Mouse (Mus musculus) liver, embryonic 11.5 days (tissue): ENCODE data around the gene Ddx43. TPM values are rescaled to one million over a fixed set of nuclear protein-coding genes. Genes with fewer than 3 reads are reported as not detected.
A peak's percentile ranks its signal among the peaks of the same experiment; 100 is the strongest.

ENCODE experiments used
- ATAC-seq: fragments of 200-750 bp; cut with Nextera tagmentation; replicated peaks from 2 replicates; pipeline ENCODE4 v1.8.0; 2017; ENCODE audit warnings: moderate number of reproducible peaks, mild to moderate bottlenecking, moderate TSS enrichment, moderate library complexity; ENCODE audit not compliant: low FRiP score
- DNase-seq: peaks from one replicate; pipeline ENCODE4 v3.0.0-alpha.2; 2017; ENCODE audit warnings: low spot score
- H3K27ac ChIP-seq: fragments of 300-500 bp; sonication (generic); 2 replicates; pipeline ENCODE4 v1.5.1; 2014; ENCODE audit warnings: mild to moderate bottlenecking, low read depth, low read length, control low read depth
- H3K27me3 ChIP-seq: fragments of 300-500 bp; sonication (generic); replicated peaks from 2 replicates; pipeline ENCODE4 v1.6.1; 2014; ENCODE audit warnings: low read length, mixed read lengths; ENCODE audit not compliant: control insufficient read depth, insufficient read depth
- H3K36me3 ChIP-seq: fragments of 300-500 bp; sonication (generic); 2 replicates; pipeline ENCODE4 v1.6.1; 2014; ENCODE audit warnings: mild to moderate bottlenecking, low read length, moderate library complexity, mixed read lengths; ENCODE audit not compliant: control insufficient read depth, insufficient read depth
- H3K4me1 ChIP-seq: fragments of 300-500 bp; sonication (generic); replicated peaks from 2 replicates; pipeline ENCODE4 v1.6.1; 2014; ENCODE audit warnings: low read length, mixed read lengths; ENCODE audit not compliant: control insufficient read depth, insufficient read depth
- H3K4me2 ChIP-seq: fragments of 300-500 bp; sonication (generic); 2 replicates; pipeline ENCODE4 v1.6.1; 2014; ENCODE audit warnings: mild to moderate bottlenecking, control low read depth, moderate library complexity
- H3K4me3 ChIP-seq: fragments of 300-500 bp; sonication (generic); 2 replicates; pipeline ENCODE4 v1.5.1; 2014; ENCODE audit warnings: low read depth, low read length, control low read depth
- H3K9ac ChIP-seq: fragments of 300-500 bp; sonication (generic); 2 replicates; pipeline ENCODE4 v1.6.1; 2014; ENCODE audit warnings: low read depth, low read length, control low read depth
- H3K9me3 ChIP-seq: fragments of 300-500 bp; sonication (generic); 2 replicates; pipeline ENCODE4 v1.6.1; 2016; ENCODE audit warnings: low read length, inconsistent platforms, mixed read lengths; ENCODE audit not compliant: control insufficient read depth
- WGBS: fragments of 180-500 bp; shearing (Covaris S2); extraction: QIAGEN DNeasy Blood & Tissue Kit; methylation state at CpG from one replicate; pipeline ENCODE4 v1.1.7; 2014; 5-methylcytosine and 5-hydroxymethylcytosine counted together
- polyA plus RNA-seq: library from polyadenylated mRNA; unstranded; fragments of >200 nt; fragmentation: Nextera tagmentation; extraction: Ambion mirVana; gene quantifications from 2 replicates; pipeline ENCODE4 v1.2.1, GENCODE M21; 2014

Ddx43 gene
- polyA plus RNA-seq, 1 experiment from 2014 or later: 0.19 TPM

- Histone ChIP-seq H3K9me3 (no peaks in the 10 kb centered on the region), H3K36me3 (no peaks in the 10 kb centered on the region), H3K9ac (no peak overlapping the region), H3K27me3 (no peaks in the 10 kb centered on the region), H3K4me1 (no peaks in the 10 kb centered on the region), H3K4me3 (no peak overlapping the region), H3K27ac (no peak overlapping the region), H3K4me2 (no peak overlapping the region)
- WGBS: 75% methylated on average over 2 of the region's 2 CpGs
- ATAC-seq (no peak), DNase-seq (no peak)
These were observed 26.2 kb upstream of the Ddx43 start for GRCm38 (mm10) chr9:78369349-78369748.

GRCm38 (mm10) chr9:78369786-78370185 lies 25.8 kb upstream of the Ddx43 start:
- Histone ChIP-seq H3K4me1 (no peaks in the 10 kb centered on the region), H3K27me3 (no peaks in the 10 kb centered on the region), H3K36me3 (no peaks in the 10 kb centered on the region), H3K4me2 (no peak overlapping the region), H3K9ac (no peak overlapping the region), H3K9me3 (no peaks in the 10 kb centered on the region), H3K27ac (no peak overlapping the region), H3K4me3 (no peak overlapping the region)
- WGBS: 83% methylated on average over 7 of the region's 7 CpGs
- ATAC-seq (no peak), DNase-seq (no peak)

- DNase-seq (no peak), ATAC-seq (no peak)
- Histone ChIP-seq H3K36me3 (no peaks in the 10 kb centered on the region), H3K9me3 (no peaks in the 10 kb centered on the region), H3K4me1 (no peaks in the 10 kb centered on the region), H3K4me2 (no peak overlapping the region), H3K9ac (no peak overlapping the region), H3K27ac (no peak overlapping the region), H3K4me3 (no peak overlapping the region), H3K27me3 (no peaks in the 10 kb centered on the region)
- WGBS: 90% methylated on average over 3 of the region's 3 CpGs
These were observed 24.1 kb upstream of the Ddx43 start for GRCm38 (mm10) chr9:78371441-78371840.

GRCm38 (mm10) chr9:78372827-78373504 lies 22.6 kb upstream of the Ddx43 start:
- 74% methylated on average over 10 of the region's 10 CpGs for WGBS
- H3K36me3 ChIP-seq: no peaks in the 10 kb centered on the region
- H3K4me2 ChIP-seq: no peak overlapping the region
- no peak overlapping the region for H3K27ac ChIP-seq
- H3K9me3 ChIP-seq: no peaks in the 10 kb centered on the region
- H3K9ac ChIP-seq: no peak overlapping the region
- no peak overlapping the region for H3K4me3 ChIP-seq
- H3K27me3 ChIP-seq: peaks cover 4% of the 10 kb centered on the region; the same call in 1 of the 2 replicates
- no peak for DNase-seq
- no peaks in the 10 kb centered on the region for H3K4me1 ChIP-seq
- ATAC-seq: no peak

GRCm38 (mm10) chr9:78374397-78374796 lies 21.2 kb upstream of the Ddx43 start:
- H3K4me3 ChIP-seq: no peak overlapping the region
- H3K27ac ChIP-seq: no peak overlapping the region
- no peaks in the 10 kb centered on the region for H3K9me3 ChIP-seq
- H3K9ac ChIP-seq: no peak overlapping the region
- no peaks in the 10 kb centered on the region for H3K36me3 ChIP-seq
- no peak overlapping the region for H3K4me2 ChIP-seq
- peaks cover 18% of the 10 kb centered on the region for H3K27me3 ChIP-seq
- DNase-seq: no peak
- WGBS: 40% methylated on average over 5 of the region's 5 CpGs
- H3K4me1 ChIP-seq: no peaks in the 10 kb centered on the region
- no peak for ATAC-seq

GRCm38 (mm10) chr9:78374885-78375389 lies 20.6 kb upstream of the Ddx43 start:
- peaks cover 20% of the 10 kb centered on the region for H3K27me3 ChIP-seq
- ATAC-seq: no peak
- DNase-seq: no peak
- no peak overlapping the region for H3K27ac ChIP-seq
- no peak overlapping the region for H3K9ac ChIP-seq
- H3K4me3 ChIP-seq: no peak overlapping the region
- no peaks in the 10 kb centered on the region for H3K4me1 ChIP-seq
- H3K36me3 ChIP-seq: no peaks in the 10 kb centered on the region
- H3K4me2 ChIP-seq: no peak overlapping the region
- WGBS: 74% methylated on average over 1 of the region's 1 CpGs
- no peaks in the 10 kb centered on the region for H3K9me3 ChIP-seq

GRCm38 (mm10) chr9:78375486-78375885 lies 20.1 kb upstream of the Ddx43 start:
- Histone ChIP-seq H3K36me3 (no peaks in the 10 kb centered on the region), H3K4me1 (no peaks in the 10 kb centered on the region), H3K27ac (no peak overlapping the region), H3K4me3 (no peak overlapping the region), H3K27me3 (peaks cover 20% of the 10 kb centered on the region), H3K9me3 (no peaks in the 10 kb centered on the region), H3K4me2 (no peak overlapping the region), H3K9ac (no peak overlapping the region)
- DNase-seq (no peak), ATAC-seq (no peak)
- WGBS: 59% methylated on average over 4 of the region's 4 CpGs

- 42% methylated on average over 8 of the region's 8 CpGs for WGBS
- ATAC-seq: no peak
- no peak overlapping the region for H3K9ac ChIP-seq
- peak overlapping the region; percentile 62 for H3K4me2 ChIP-seq
- no peak overlapping the region for H3K27ac ChIP-seq
- H3K4me1 ChIP-seq: no peaks in the 10 kb centered on the region
- DNase-seq: no peak
- no peak overlapping the region for H3K4me3 ChIP-seq
- H3K9me3 ChIP-seq: no peaks in the 10 kb centered on the region
- peaks cover 20% of the 10 kb centered on the region for H3K27me3 ChIP-seq
- no peaks in the 10 kb centered on the region for H3K36me3 ChIP-seq
These were observed 18.0 kb upstream of the Ddx43 start for GRCm38 (mm10) chr9:78377546-78377945.

- Histone ChIP-seq H3K36me3 (no peaks in the 10 kb centered on the region), H3K4me1 (no peaks in the 10 kb centered on the region), H3K4me3 (peak within 1 kb of the TSS; percentile 28; the same call in 1 of the 2 replicates), H3K9me3 (no peaks in the 10 kb centered on the region), H3K9ac (no peak within 1 kb of the TSS), H3K4me2 (peak within 1 kb of the TSS; percentile 62), H3K27ac (no peak within 1 kb of the TSS), H3K27me3 (peaks cover 20% of the 10 kb centered on the region)
- ATAC-seq (no peak), DNase-seq (no peak)
- WGBS: 8% methylated on average over 22 of the region's 23 CpGs
These were observed 17.3 kb upstream of the Ddx43 start, which contains the start of gene Ooep for GRCm38 (mm10) chr9:78378113-78378785. Gene Ooep, minus strand, starts transcription at chr9:78378725.
